19 mouse cellular contexts compared by ENCODE assay signal in genomic region chr14:99294424-99294823, GRCm38 (mm10).
"Had no signal": no experiment of that assay in that cellular context is flagged by ENCODE, and none has a peak within 500 bp of the region (broad histone marks: within the 10 kb centered on the region; RNA-seq: fewer than 3 reads in every experiment).

No protein-coding gene starts in this region.

- H3K4me1 ChIP-seq: stomach, embryonic 15.5 days had no signal

- H3K36me3 ChIP-seq: midbrain, embryonic 10.5 days; midbrain, embryonic 12.5 days; neural tube, embryonic 13.5 days; neural tube, embryonic 15.5 days; stomach, embryonic 15.5 days had no signal

- H3K27me3 ChIP-seq: stomach, embryonic 15.5 days had no signal

- H3K27ac ChIP-seq: liver, embryonic 14.5 days; midbrain, embryonic 10.5 days; midbrain, embryonic 12.5 days; neural tube, embryonic 13.5 days; neural tube, embryonic 15.5 days; stomach, embryonic 15.5 days; stomach, postnatal 0 days had no signal

- H3K4me3 ChIP-seq: midbrain, embryonic 10.5 days; midbrain, embryonic 12.5 days; myocyte; neural tube, embryonic 13.5 days; neural tube, embryonic 15.5 days; stomach, embryonic 15.5 days had no signal

- DNase-seq: lung, adult 18-20 months; lung, embryonic 14.5 days; lung, postnatal 10 days; lung, postnatal 4 days; midbrain, embryonic 14.5 days; retina, postnatal 1 day; right cerebral cortex, adult 18-20 months; right cerebral cortex, postnatal 25 days; right cerebral cortex, postnatal 4 days; thymus, postnatal 14 days; thymus, postnatal 36 days had no signal
